ENCODE assay signal across 29 mouse cellular contexts in the genomic region with DNA sequence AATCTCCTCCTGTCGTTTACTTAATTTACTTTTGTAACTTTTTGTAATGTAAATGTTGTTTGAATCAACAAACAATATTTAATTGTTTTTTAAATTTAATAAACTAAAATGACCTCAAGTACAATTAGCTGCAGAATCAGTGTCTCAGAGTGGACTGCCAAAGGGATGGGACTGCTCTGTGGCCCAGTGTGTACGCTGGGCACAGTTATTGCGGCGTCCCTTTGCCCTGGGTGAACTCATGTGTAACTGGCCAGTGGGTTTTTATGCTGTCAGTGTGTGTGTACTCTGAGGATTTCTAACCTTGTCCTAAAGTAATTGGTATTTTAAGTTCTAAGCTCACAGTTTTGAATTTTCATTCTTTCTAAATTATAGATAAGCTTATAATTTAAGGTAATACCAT.
"Had no signal": no experiment of that assay in that cellular context is flagged by ENCODE, and none has a peak within 500 bp of the region (broad histone marks: within the 10 kb centered on the region; RNA-seq: fewer than 3 reads in every experiment).

No protein-coding gene starts in this region.

- H3K27ac ChIP-seq: gastrocnemius, adult 2 months; heart, adult 2 months; heart, embryonic 13.5 days; heart, embryonic 15.5 days; hindbrain, embryonic 10.5 days; hindbrain, embryonic 12.5 days; hindbrain, embryonic 14.5 days; intestine, embryonic 15.5 days; kidney, postnatal 0 days; layer of hippocampus, adult 2 months; limb, embryonic 13.5 days; limb, embryonic 15.5 days; liver, embryonic 15.5 days had no signal

- ATAC-seq: forebrain, embryonic 16.5 days; hindbrain, embryonic 16.5 days; inflammation-experienced regulatory T-cells, adult 6 months; intestine, embryonic 15.5 days; intestine, postnatal 0 days had no signal

- H3K27me3 ChIP-seq: heart, embryonic 13.5 days; heart, embryonic 15.5 days; hindbrain, embryonic 12.5 days; intestine, embryonic 15.5 days; limb, embryonic 13.5 days; limb, embryonic 15.5 days; liver, embryonic 15.5 days had no signal

- H3K4me3 ChIP-seq: gastrocnemius, adult 2 months; heart, adult 2 months; heart, embryonic 13.5 days; heart, embryonic 15.5 days; hindbrain, embryonic 10.5 days; hindbrain, embryonic 12.5 days; intestine, embryonic 15.5 days; layer of hippocampus, adult 2 months; limb, embryonic 13.5 days; limb, embryonic 15.5 days; liver, embryonic 15.5 days had no signal

- H3K9me3 ChIP-seq: heart, embryonic 13.5 days; heart, embryonic 15.5 days; hindbrain, embryonic 10.5 days; hindbrain, embryonic 12.5 days; intestine, embryonic 15.5 days; limb, embryonic 13.5 days; limb, embryonic 15.5 days; liver, embryonic 15.5 days had no signal

- DNase-seq: gastrocnemius, adult 2 months; gastrocnemius, postnatal 10 days; gastrocnemius, postnatal 25 days; heart, adult 2 months; heart, postnatal 14 days; heart, postnatal 4 days; kidney, adult 8-10 months; kidney, postnatal 14 days; kidney, postnatal 4 days; layer of hippocampus, adult 9-11 months; layer of hippocampus, postnatal 36 days; left cerebral cortex, postnatal 4 days; lung, adult 18-20 months had no signal

- H3K36me3 ChIP-seq: hindbrain, embryonic 12.5 days; intestine, embryonic 15.5 days had no signal

- H3K4me1 ChIP-seq: heart, embryonic 13.5 days; heart, embryonic 15.5 days; hindbrain, embryonic 10.5 days; intestine, embryonic 15.5 days; limb, embryonic 13.5 days; limb, embryonic 15.5 days had no signal

- H3K4me2 ChIP-seq: heart, embryonic 11.5 days; heart, embryonic 13.5 days; heart, embryonic 15.5 days; hindbrain, embryonic 12.5 days; hindbrain, embryonic 14.5 days; intestine, embryonic 15.5 days; limb, embryonic 13.5 days; limb, embryonic 15.5 days; liver, embryonic 15.5 days had no signal

- H3K9ac ChIP-seq: heart, embryonic 13.5 days; heart, embryonic 15.5 days; hindbrain, embryonic 12.5 days; hindbrain, embryonic 14.5 days; intestine, embryonic 15.5 days; limb, embryonic 13.5 days; limb, embryonic 15.5 days; liver, embryonic 15.5 days had no signal
